Mouse (Mus musculus) liver, adult 2 months (tissue): ENCODE results near the gene Wnt2b.

Experiments used
- CTCF ChIP-seq: fragments of 200-500 bp; IDR thresholded peaks from 2 replicates; pipeline ENCODE4 v1.5.1; 2011; ENCODE audit warnings: low read depth, low read length, control low read depth
- POLR2A ChIP-seq: fragments of 200-500 bp; IDR thresholded peaks from 2 replicates; pipeline ENCODE4 v1.6.1; 2011; ENCODE audit warnings: low read length, control low read depth; ENCODE audit not compliant: insufficient read depth; ENCODE audit errors: extremely low read depth

DNA sequence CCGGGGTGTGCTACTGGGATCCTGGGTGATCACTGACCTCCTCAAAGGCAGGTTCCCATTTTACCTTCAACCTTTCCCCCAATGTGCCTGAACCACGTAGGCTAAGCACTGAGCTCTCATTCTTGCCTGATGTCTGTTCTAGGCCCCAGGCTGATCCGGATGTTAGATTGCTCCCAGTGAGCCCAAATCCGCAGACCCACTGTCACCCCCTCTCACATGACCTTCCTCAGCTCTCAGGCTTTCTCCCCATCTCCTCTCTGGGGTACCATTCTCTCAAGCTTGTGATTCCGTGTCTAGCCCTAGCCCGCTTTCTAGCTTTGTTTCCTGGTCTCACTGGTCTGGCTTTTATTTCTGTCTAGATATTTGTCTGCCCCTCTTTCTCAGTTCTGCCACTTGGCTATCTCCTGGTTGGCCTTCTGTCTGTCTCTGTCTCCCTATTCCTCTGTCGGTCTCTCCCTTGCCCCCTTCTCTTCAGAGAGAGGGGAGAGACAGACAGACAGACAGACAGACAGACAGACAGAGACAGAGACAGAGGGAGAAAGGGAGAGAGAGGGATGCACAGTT lies 4.4 kb upstream of the Wnt2b start:
- no peak for TF ChIP-seq CTCF
- no peak for TF ChIP-seq POLR2A
